Comparison of ENCODE assay signal across 16 mouse cellular contexts in genomic region chr5:142802884-142803283, GRCm38 (mm10). TPM values are rescaled to one million over a fixed set of nuclear protein-coding genes. Genes with fewer than 3 reads are reported as not detected.
DNase-seq lines count a peak whose midpoint lies in the region; ATAC-seq and TF ChIP-seq lines count a peak whose summit lies in the region.
"Had no signal": no experiment of that assay in that cellular context is flagged by ENCODE, and none has a peak within 500 bp of the region (broad histone marks: within the 10 kb centered on the region; RNA-seq: fewer than 3 reads in every experiment).

No protein-coding gene starts in this region.

- H3K27ac ChIP-seq in forebrain, embryonic 10.5 days = 0 out of 2 replicates have a peak overlapping the region, but pooled peaks have one; percentile 60
- no peak overlapping the region for H3K27ac ChIP-seq in forebrain, embryonic 14.5 days (ENCODE audit: low read depth, low read length)
- 0 out of 2 replicates have a peak overlapping the region, but pooled peaks have one; percentile 29 for H3K27ac ChIP-seq in hindbrain, postnatal 0 days
- H3K27ac ChIP-seq in hindbrain, embryonic 14.5 days = no peak overlapping the region
- H3K27ac ChIP-seq in embryonic facial prominence, embryonic 15.5 days (replicated peaks) = 0 out of 2 replicates have a peak overlapping the region, but pooled peaks have one; percentile 30
- peak overlapping the region; percentile 83 for H3K27ac ChIP-seq in liver, embryonic 12.5 days
- H3K27ac ChIP-seq: limb, embryonic 13.5 days had no signal

- H3K27me3 ChIP-seq in forebrain, embryonic 10.5 days (ENCODE audit: poor library complexity, severe bottlenecking) = no peaks in the 10 kb centered on the region
- no peaks in the 10 kb centered on the region for H3K27me3 ChIP-seq in forebrain, embryonic 14.5 days (replicated peaks; ENCODE audit: control insufficient read depth, insufficient read depth, low read length)
- H3K27me3 ChIP-seq in hindbrain, postnatal 0 days (ENCODE audit: insufficient read depth, low read length) = no peaks in the 10 kb centered on the region
- H3K27me3 ChIP-seq in hindbrain, embryonic 14.5 days (ENCODE audit: control insufficient read depth, insufficient read depth, low read length) = no peaks in the 10 kb centered on the region
- no peaks in the 10 kb centered on the region for H3K27me3 ChIP-seq in embryonic facial prominence, embryonic 15.5 days
- H3K27me3 ChIP-seq in liver, embryonic 12.5 days (replicated peaks) = no peaks in the 10 kb centered on the region
- H3K27me3 ChIP-seq: hindbrain, embryonic 15.5 days; limb, embryonic 13.5 days; Patski had no signal

- no peak for TF ChIP-seq CTCF in hindbrain, postnatal 0 days (IDR thresholded peaks at IDR 0.05; ENCODE audit: low read depth)

- H3K4me3 ChIP-seq in forebrain, embryonic 10.5 days = no peak overlapping the region
- H3K4me3 ChIP-seq in forebrain, embryonic 14.5 days (ENCODE audit: low read depth, low read length) = no peak overlapping the region
- H3K4me3 ChIP-seq in hindbrain, postnatal 0 days (ENCODE audit: low read length) = no peak overlapping the region
- H3K4me3 ChIP-seq in hindbrain, embryonic 14.5 days (replicated peaks; ENCODE audit: low read length) = no peak overlapping the region
- H3K4me3 ChIP-seq in embryonic facial prominence, embryonic 15.5 days (replicated peaks) = no peak overlapping the region
- peak overlapping the region; percentile 23; the same call in 1 of the 2 replicates for H3K4me3 ChIP-seq in liver, embryonic 12.5 days
- H3K4me3 ChIP-seq: hindbrain, embryonic 15.5 days; limb, embryonic 13.5 days had no signal

- WGBS in forebrain, embryonic 10.5 days = 84% methylated on average over 4 of the region's 4 CpGs
- WGBS in forebrain, embryonic 14.5 days = 63% methylated on average over 4 of the region's 4 CpGs
- WGBS in hindbrain, postnatal 0 days = 70% methylated on average over 4 of the region's 4 CpGs
- 84% methylated on average over 4 of the region's 4 CpGs for WGBS in hindbrain, embryonic 14.5 days
- 70% methylated on average over 4 of the region's 4 CpGs for WGBS in embryonic facial prominence, embryonic 15.5 days
- 68% methylated on average over 4 of the region's 4 CpGs for WGBS in liver, embryonic 12.5 days (ENCODE audit: insufficient replicate concordance)

- H3K4me2 ChIP-seq in forebrain, embryonic 14.5 days (ENCODE audit: low read length) = no peak overlapping the region
- no peak overlapping the region for H3K4me2 ChIP-seq in hindbrain, postnatal 0 days (ENCODE audit: low read depth, low read length)
- no peak overlapping the region for H3K4me2 ChIP-seq in hindbrain, embryonic 14.5 days (replicated peaks)
- no peak overlapping the region for H3K4me2 ChIP-seq in embryonic facial prominence, embryonic 15.5 days (replicated peaks)
- H3K4me2 ChIP-seq in liver, embryonic 12.5 days = peak overlapping the region; percentile 71
- H3K4me2 ChIP-seq: hindbrain, embryonic 15.5 days had no signal

- ATAC-seq in forebrain, embryonic 14.5 days = no peak
- no peak for ATAC-seq in hindbrain, postnatal 0 days
- ATAC-seq in hindbrain, embryonic 14.5 days (ENCODE audit: low FRiP score) = no peak
- ATAC-seq in embryonic facial prominence, embryonic 15.5 days (ENCODE audit: insufficient number of reproducible peaks, low FRiP score, low TSS enrichment, low read depth) = no peak
- ATAC-seq in liver, embryonic 12.5 days = peak; percentile 60
- ATAC-seq: Patski had no signal

- no peak overlapping the region for H3K9ac ChIP-seq in forebrain, embryonic 14.5 days (ENCODE audit: low read length)
- H3K9ac ChIP-seq in hindbrain, postnatal 0 days (replicated peaks; ENCODE audit: low read length) = no peak overlapping the region
- no peak overlapping the region for H3K9ac ChIP-seq in hindbrain, embryonic 14.5 days
- H3K9ac ChIP-seq in embryonic facial prominence, embryonic 15.5 days = no peak overlapping the region
- peak overlapping the region; percentile 56; the same call in 1 of the 2 replicates for H3K9ac ChIP-seq in liver, embryonic 12.5 days
- H3K9ac ChIP-seq: hindbrain, embryonic 15.5 days had no signal

- peaks cover 70% of the 10 kb centered on the region for H3K36me3 ChIP-seq in forebrain, embryonic 10.5 days (replicated peaks)
- H3K36me3 ChIP-seq in forebrain, embryonic 14.5 days (ENCODE audit: control insufficient read depth, insufficient read depth, low read length) = peaks cover 43% of the 10 kb centered on the region
- no peaks in the 10 kb centered on the region for H3K36me3 ChIP-seq in hindbrain, postnatal 0 days (ENCODE audit: insufficient read depth, low read length)
- peaks cover 30% of the 10 kb centered on the region for H3K36me3 ChIP-seq in hindbrain, embryonic 14.5 days (replicated peaks; ENCODE audit: control insufficient read depth, insufficient read depth)
- H3K36me3 ChIP-seq in embryonic facial prominence, embryonic 15.5 days = peaks cover 23% of the 10 kb centered on the region
- H3K36me3 ChIP-seq in liver, embryonic 12.5 days = 0 out of 2 replicates have a peak, but pooled peaks cover 12% of the 10 kb centered on the region

- no peaks in the 10 kb centered on the region for H3K9me3 ChIP-seq in forebrain, embryonic 10.5 days
- H3K9me3 ChIP-seq in forebrain, embryonic 14.5 days (replicated peaks; ENCODE audit: control insufficient read depth, low read length) = no peaks in the 10 kb centered on the region
- H3K9me3 ChIP-seq in hindbrain, postnatal 0 days (ENCODE audit: low read length) = no peaks in the 10 kb centered on the region
- H3K9me3 ChIP-seq in hindbrain, embryonic 14.5 days (ENCODE audit: control insufficient read depth, low read length) = no peaks in the 10 kb centered on the region
- H3K9me3 ChIP-seq in embryonic facial prominence, embryonic 15.5 days (replicated peaks) = no peaks in the 10 kb centered on the region
- no peaks in the 10 kb centered on the region for H3K9me3 ChIP-seq in liver, embryonic 12.5 days (replicated peaks)
- H3K9me3 ChIP-seq: hindbrain, embryonic 15.5 days; limb, embryonic 13.5 days had no signal

- DNase-seq in forebrain, embryonic 10.5 days (ENCODE audit: extremely low spot score, low spot score) = no peak
- DNase-seq in forebrain, embryonic 14.5 days (ENCODE audit: low spot score) = no peak
- DNase-seq in hindbrain, postnatal 0 days (ENCODE audit: low spot score) = no peak
- DNase-seq in hindbrain, embryonic 14.5 days (ENCODE audit: low spot score) = no peak
- DNase-seq in left cerebral cortex, adult 18-20 months (ENCODE audit: low spot score in 2 of 2) = no peak
- DNase-seq in thymus, postnatal 4 days = no peak
- DNase-seq: adrenal gland, adult 2 months; cerebellum, adult 9-10 months; kidney, adult 9 months; lung, postnatal 10 days; thymus, postnatal 25 days had no signal

- peaks cover 71% of the 10 kb centered on the region for H3K4me1 ChIP-seq in forebrain, embryonic 10.5 days
- peaks cover 53% of the 10 kb centered on the region for H3K4me1 ChIP-seq in forebrain, embryonic 14.5 days (ENCODE audit: control insufficient read depth, insufficient read depth, low read length)
- H3K4me1 ChIP-seq in hindbrain, postnatal 0 days (ENCODE audit: insufficient read depth, low read length) = peaks cover 18% of the 10 kb centered on the region
- H3K4me1 ChIP-seq in hindbrain, embryonic 14.5 days (replicated peaks; ENCODE audit: control insufficient read depth, insufficient read depth, low read length) = peaks cover 65% of the 10 kb centered on the region
- peaks cover 67% of the 10 kb centered on the region for H3K4me1 ChIP-seq in embryonic facial prominence, embryonic 15.5 days
- peaks cover 66% of the 10 kb centered on the region for H3K4me1 ChIP-seq in liver, embryonic 12.5 days

RNA-seq across cellular contexts. Expression of gene Tnrc18, which starts 14.6 kb away (rescaled TPM):
- polyA plus RNA-seq in forebrain, embryonic 10.5 days (2016; fragmentation: Nextera tagmentation; extraction: Ambion mirVana) = 21.5 and 22.7 TPM in 2 replicates
- polyA plus RNA-seq in forebrain, embryonic 14.5 days (2014; fragmentation: Nextera tagmentation; extraction: Ambion mirVana) = 27.5 and 36.6 TPM in 2 replicates
- 134 and 137 TPM in 2 replicates for total RNA-seq in hindbrain, postnatal 0 days (2014; rRNA removed)
- polyA plus RNA-seq in hindbrain, postnatal 0 days (2015; fragmentation: Nextera tagmentation; extraction: Ambion mirVana) = 17.0 and 19.9 TPM in 2 replicates
- polyA plus RNA-seq in hindbrain, embryonic 14.5 days (2014; fragmentation: Nextera tagmentation; extraction: Ambion mirVana) = 34.1 and 38.9 TPM in 2 replicates
- 39.1 and 43.4 TPM in 2 replicates for polyA plus RNA-seq in embryonic facial prominence, embryonic 15.5 days (2015; fragmentation: Nextera tagmentation; extraction: Ambion mirVana)
- 8.8 and 8.9 TPM in 2 replicates for polyA plus RNA-seq in liver, embryonic 12.5 days (2016; fragmentation: Nextera tagmentation; extraction: Ambion mirVana)
- 100 to 1,000 TPM; 116 to 122 TPM for total RNA-seq in left cerebral cortex, adult 18-20 months (2021)

Comparison
In these comparisons a context has a peak if more than half of its experiments do, and no peak if none do; other contexts are left out.
1. H3K27ac ChIP-seq: peak in forebrain, embryonic 10.5 days (single experiment), hindbrain, postnatal 0 days (single experiment), embryonic facial prominence, embryonic 15.5 days (single experiment) and liver, embryonic 12.5 days (single experiment); none in forebrain, embryonic 14.5 days (single experiment) and hindbrain, embryonic 14.5 days (single experiment).